Mouse (Mus musculus) right cerebral cortex, postnatal 4 days (tissue): ENCODE data around the gene Tcp11.
A peak's percentile ranks its signal among the peaks of the same experiment; 100 is the strongest.

Experiments
- DNase-seq: peaks from one replicate; pipeline ENCODE4 v3.0.0-alpha.2; 2022

Tcp11 gene

GRCm38 (mm10) chr17:28080045-28080816, at the start of gene Tcp11:
TSS of gene Tcp11 (minus strand) at chr17:28080639.
- peak; percentile 74 for DNase-seq

DNA sequence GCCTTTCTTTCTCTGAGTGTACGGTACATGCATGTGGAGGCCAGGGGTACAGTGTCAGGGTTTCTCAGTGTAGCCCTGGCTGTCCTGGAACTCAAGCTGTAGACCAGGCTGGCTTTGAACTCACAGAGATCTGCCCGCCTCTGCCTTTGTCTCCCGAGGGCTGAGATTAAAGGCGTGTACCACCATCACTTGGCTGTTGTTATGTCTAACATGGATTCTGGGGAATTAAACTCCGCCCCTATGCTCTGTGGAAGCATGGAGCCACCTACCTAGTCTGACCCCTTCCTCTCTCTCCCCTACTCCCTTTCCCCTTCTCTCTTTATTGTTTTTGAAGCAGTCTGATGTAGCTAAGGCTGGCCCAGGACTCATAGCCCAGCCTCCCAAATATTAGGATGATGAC, 49.4 kb upstream of the Tcp11 start:
- no peak for DNase-seq

- no peak for DNase-seq
Measured at GRCm38 (mm10) chr17:28124368-28124767, 43.9 kb upstream of the Tcp11 start.

GRCm38 (mm10) chr17:28123627-28124026, 43.2 kb upstream of the Tcp11 start:
- DNase-seq = no peak

GRCm38 (mm10) chr17:28122949-28123348, 42.5 kb upstream of the Tcp11 start:
- DNase-seq = no peak

DNA sequence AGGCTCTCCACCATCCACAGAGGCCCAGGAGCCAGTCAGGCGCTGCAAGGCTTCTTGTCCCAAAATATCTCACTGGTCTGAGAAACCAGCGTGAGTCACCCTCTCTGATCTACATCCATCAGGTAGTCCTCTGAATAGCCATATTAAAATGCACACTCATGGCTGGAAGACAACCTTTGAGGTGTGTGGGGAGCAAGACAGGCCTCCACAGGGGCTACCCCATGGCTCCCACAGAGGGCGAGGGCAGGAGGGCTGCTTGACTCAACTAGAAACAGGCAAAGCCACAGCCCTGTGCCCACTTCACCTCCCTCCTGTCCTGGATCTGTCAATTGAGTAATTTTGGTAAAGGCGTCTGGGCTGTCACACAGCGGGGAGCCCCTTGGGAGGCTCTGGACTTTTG, 40.0 kb upstream of the Tcp11 start:
- no peak for DNase-seq

GRCm38 (mm10) chr17:28117451-28118209, 37.2 kb upstream of the Tcp11 start:
- DNase-seq = no peak

GRCm38 (mm10) chr17:28116335-28116734, 35.9 kb upstream of the Tcp11 start:
- no peak for DNase-seq

DNA sequence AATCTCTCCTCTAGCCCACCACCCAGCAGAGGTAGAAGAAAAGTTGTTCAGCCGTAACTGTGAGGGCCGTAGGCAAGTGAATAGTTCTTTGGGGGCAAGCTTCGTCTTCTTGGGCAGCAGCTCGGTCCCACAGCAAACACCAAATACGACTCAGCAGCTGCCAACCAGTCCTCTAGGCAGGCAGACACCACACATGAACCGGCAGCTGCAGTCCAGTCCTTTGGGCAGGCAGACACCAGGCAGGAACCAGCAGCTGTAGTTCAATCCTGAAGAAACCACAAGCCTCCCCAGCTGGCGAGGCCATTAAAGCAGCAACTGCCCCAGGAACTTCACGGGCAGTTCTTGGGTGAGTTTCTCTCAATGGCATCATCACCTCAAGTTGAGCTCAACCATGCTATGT, 31.8 kb upstream of the Tcp11 start:
- no peak for DNase-seq

DNA sequence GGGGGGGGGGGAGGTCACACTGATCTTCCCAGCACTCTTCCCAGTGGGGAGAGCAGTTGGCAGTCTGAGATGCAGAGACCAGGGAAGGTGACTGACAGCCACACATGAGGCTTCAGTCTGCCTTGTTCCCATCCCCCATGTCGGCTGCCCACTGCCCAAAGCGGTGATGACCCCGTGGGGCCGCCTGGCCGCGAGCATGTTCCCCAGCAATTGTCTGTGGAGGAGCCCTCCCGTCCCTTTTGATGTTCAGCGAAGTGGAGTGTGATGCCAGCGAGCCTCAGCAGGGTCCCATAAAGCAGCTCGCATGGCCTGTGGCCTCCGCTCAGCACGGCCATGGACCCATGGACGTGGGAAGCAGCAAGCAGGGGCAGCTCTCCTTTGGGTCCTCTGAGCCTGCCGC, 26.8 kb upstream of the Tcp11 start:
- no peak for DNase-seq

DNA sequence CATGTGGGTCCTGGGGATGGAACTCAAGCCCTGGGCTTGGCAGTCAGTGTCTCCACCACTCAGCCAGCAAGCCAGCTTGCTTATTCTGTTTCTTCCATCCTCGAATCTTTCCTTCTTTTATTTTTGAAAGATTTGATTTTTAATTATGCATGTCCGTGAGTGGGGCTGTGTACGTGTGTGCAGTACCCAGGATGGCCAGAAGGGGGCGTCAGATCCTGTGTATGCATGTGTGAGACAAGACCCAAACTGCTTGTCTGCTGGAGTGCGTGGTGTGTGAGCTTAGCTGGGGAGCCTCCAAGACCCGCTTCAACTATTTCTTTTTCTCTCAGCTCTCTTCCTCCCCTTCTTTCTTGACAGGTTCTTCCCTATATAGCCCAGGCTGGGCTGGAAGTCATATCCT, 25.9 kb upstream of the Tcp11 start:
- peak; percentile 32 for DNase-seq

DNA sequence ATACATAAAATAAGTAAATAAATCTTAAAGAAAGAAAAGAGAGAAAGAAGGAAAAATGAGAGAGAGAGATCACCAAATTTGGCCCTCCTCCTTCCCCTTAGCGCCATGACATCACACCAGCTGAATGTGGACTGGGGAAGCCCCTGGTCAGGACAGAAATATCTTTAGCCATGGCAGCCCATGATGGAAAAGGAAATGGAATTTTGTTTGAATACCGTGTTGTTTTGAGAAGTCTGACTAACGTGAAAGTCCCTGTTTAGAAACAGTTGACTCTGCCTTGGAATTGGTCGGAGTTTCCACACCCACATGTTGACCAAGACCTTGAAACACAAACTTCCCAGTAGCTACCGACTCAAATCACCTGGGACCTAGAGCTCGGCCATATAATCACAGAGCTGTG, 24.0 kb upstream of the Tcp11 start:
- DNase-seq = no peak

GRCm38 (mm10) chr17:28101902-28102319, 21.5 kb upstream of the Tcp11 start:
- DNase-seq = no peak

DNA sequence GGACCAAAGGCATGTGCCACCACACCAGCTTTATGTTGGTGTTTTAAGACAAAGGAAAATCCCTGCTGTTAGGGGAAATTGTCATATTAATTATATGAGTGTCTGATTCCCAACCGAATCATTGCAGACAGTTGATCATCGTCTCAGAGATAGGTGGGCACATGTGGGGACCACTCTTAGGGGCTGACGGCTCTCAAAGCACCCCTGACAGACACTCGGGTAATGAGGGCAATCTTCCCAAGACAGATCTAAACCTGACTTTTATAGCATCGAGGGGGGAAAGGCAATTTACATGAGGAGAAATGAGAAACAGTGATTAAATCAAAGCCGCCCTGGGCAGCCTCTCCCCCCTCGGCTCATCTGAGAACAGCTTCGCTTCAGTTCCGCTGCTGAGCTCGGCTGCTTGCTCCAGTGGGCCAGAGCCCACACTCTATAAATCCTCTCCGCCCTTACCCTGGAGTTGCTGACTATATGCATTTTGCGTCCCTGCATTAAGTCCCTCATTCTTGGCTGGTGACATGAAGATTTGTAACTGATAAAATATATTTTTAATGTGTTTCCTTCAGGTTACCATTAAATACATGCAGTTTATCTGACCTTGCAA, 20.9 kb upstream of the Tcp11 start:
- DNase-seq = no peak

- no peak for DNase-seq
Measured at GRCm38 (mm10) chr17:28100669-28101068, 20.2 kb upstream of the Tcp11 start.

DNA sequence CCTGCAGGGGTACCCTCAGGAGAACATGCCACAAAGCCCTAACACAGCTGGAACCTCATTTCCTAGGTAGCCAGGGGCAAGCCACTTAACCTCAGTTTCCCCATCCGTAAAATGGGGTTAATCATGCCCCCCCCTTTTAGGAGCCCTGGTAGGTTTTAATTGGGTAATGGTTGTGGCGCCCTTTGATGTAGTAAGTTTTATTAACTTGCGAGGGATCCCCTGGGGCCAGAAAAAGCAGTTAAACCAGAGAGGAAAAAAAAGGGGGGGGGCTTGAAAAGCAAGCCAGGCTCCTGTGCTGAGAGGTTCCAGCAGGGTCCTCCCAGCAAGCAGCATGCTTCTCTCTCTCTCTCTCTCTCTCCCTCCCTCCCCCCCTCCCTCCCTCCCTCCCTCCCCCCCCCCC, 18.6 kb upstream of the Tcp11 start:
- DNase-seq = no peak

- no peak for DNase-seq
Measured at GRCm38 (mm10) chr17:28097308-28097707, 16.9 kb upstream of the Tcp11 start.

- DNase-seq = no peak
Measured at GRCm38 (mm10) chr17:28096418-28096817, 16.0 kb upstream of the Tcp11 start.

- DNase-seq = no peak
Measured at GRCm38 (mm10) chr17:28093837-28094236, 13.4 kb upstream of the Tcp11 start.

DNA sequence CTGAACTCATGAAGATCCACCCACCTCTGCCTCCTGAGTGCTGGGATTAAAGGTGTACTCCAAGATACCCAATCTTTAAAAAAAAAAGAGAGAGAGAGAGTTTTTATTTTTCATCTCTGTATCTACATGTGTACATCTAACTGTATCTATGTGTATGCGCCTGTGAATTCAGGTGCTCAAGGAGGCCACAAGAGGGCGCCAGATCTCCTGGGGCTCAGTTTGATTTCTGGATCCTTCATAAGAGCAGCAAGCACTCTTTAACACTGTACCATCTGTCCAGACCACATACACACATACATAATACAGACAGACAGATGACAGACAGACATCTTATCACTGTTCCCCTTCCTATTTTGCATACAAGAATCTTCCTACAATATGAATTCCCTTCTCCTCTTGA, 11.9 kb upstream of the Tcp11 start:
- DNase-seq = no peak

- DNase-seq = no peak
Measured at GRCm38 (mm10) chr17:28088718-28089117, 8.3 kb upstream of the Tcp11 start.

- no peak for DNase-seq
Measured at GRCm38 (mm10) chr17:28087430-28087829, 7.0 kb upstream of the Tcp11 start.

- DNase-seq = peak; percentile 99
Measured at GRCm38 (mm10) chr17:28084964-28085363, 4.5 kb upstream of the Tcp11 start.

GRCm38 (mm10) chr17:28084395-28084905, 4.0 kb upstream of the Tcp11 start:
- no peak for DNase-seq
